Mouse (Mus musculus): ENCODE measurements around the gene Igsf3. TPM values are rescaled to one million over a fixed set of nuclear protein-coding genes. Genes with fewer than 3 reads are reported as not detected.

Gene Igsf3
- polyA plus RNA-seq, 1 experiment from 2014 or later, result 40.5 TPM

DNA sequence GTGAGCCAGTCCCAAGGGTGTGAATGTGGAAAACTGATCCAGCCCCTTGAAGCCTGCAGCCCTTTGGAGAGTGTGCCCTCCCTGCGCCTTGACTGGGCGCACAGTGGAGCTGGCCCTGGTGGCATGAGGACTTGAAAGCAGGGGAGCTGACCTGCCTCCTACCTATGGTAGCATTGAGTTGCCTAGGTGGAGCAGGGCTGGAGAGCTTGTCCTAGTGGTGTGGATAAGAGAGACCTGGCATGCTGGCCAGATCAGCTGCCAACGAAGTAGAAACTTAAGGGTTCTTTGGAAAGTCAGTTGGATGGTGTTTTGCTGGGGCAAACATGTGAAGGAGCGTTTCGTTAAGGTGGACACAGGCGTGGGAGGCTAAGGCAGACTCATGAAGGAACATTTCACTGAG is 105.1 kb downstream of the Igsf3 start:
- Histone ChIP-seq H3K9me3 (ENCODE audit: control insufficient read depth, low read length) (no peaks in the 10 kb centered on the region), H3K36me3 (ENCODE audit: control insufficient read depth, insufficient read depth, low read length) (no peaks in the 10 kb centered on the region), H3K27ac (ENCODE audit: low read length) (no peak overlapping the region), H3K27me3 (ENCODE audit: control insufficient read depth, insufficient read depth, low read depth, low read length) (no peaks in the 10 kb centered on the region), H3K4me2 (ENCODE audit: low read depth, low read length) (no peak overlapping the region), H3K4me3 (ENCODE audit: low read length) (no peak overlapping the region), H3K4me1 (replicated peaks; ENCODE audit: control insufficient read depth, insufficient read depth, low read length) (no peaks in the 10 kb centered on the region; the same call in none of the 2 replicates), H3K9ac (ENCODE audit: low read length) (no peak overlapping the region)
- ATAC-seq (ENCODE audit: low read depth), result peak; percentile 44
- 75% methylated on average over 6 of the region's 6 CpGs for WGBS

DNA sequence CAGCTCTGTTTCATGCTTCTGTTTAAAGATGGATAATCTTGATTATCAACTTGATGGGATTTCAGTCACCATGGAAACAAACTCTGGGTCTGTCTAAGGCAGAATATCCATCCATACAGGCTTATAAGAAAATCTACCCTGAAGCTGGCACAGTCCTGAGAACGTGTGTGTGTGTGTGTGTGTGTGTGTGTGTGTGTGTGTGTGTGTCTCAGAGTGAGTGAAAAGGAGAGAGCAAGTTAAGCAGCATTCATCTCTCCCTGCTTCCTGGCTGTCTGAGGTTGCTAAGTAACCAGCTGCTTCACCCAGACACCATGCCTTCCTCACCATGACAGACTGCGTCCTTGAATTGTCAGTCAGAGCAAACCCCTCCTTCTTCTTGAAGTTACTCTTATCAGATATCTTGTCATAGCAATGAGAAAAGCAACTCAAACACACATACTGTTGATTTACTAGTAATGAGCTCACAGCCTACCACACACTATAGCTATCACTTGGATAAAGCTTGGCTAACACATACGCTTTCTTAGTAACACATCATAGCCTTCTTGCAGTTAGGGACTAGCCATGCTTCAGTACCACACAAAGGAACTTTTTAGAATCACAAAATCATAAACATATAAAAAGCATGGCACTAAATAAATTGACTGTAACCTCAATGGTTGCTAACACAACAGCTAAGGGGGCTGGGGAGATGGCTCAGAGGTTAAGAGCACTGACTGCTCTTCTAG is 106.5 kb downstream of the Igsf3 start:
- Histone ChIP-seq H3K4me1 (replicated peaks; ENCODE audit: control insufficient read depth, insufficient read depth, low read length) (no peaks in the 10 kb centered on the region; the same call in none of the 2 replicates), H3K4me2 (ENCODE audit: low read depth, low read length) (no peak overlapping the region), H3K27ac (ENCODE audit: low read length) (no peak overlapping the region), H3K36me3 (ENCODE audit: control insufficient read depth, insufficient read depth, low read length) (no peaks in the 10 kb centered on the region), H3K4me3 (ENCODE audit: low read length) (no peak overlapping the region), H3K27me3 (ENCODE audit: control insufficient read depth, insufficient read depth, low read depth, low read length) (no peaks in the 10 kb centered on the region), H3K9me3 (ENCODE audit: control insufficient read depth, low read length) (no peaks in the 10 kb centered on the region), H3K9ac (ENCODE audit: low read length) (no peak overlapping the region)
- 50% methylated on average over 3 of the region's 3 CpGs for WGBS
- no peak for ATAC-seq (ENCODE audit: low read depth)

DNA sequence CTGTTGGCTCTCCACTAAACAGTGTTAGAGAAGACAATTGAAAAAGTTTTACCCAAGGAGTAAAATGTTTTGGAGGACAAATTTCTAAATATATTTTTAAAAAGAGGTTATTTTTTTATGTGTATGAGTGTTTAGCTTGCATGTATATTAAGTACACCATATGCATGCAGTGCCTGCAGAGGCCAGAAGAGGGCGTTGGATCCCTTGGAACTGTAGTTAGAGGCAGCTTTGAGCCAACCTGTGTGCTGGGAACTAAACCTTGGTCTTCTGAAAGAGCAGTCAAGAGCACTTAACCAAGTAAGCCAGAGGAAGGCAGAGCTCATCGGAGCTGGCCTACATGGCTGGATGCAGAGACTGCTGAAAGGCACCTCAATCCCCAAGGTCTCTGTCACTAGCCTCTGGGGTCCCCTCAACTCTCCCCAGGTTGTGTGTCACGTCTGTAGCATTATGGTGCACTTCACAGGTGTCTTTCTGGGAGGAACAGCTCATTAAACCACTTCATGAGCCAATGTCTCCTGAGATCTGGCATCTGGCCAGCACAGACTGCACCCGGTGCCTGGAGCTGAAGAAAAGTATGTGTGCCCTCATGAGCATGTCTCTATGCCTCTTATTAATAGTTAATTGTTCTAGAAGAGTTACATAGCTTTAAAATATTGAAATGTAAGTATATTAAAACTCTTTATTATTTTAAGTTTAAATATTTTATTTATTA is 109.3 kb downstream of the Igsf3 start:
- H3K9me3 ChIP-seq (ENCODE audit: control insufficient read depth, low read length), result no peaks in the 10 kb centered on the region
- no peak overlapping the region for H3K9ac ChIP-seq (ENCODE audit: low read length)
- no peaks in the 10 kb centered on the region for H3K27me3 ChIP-seq (ENCODE audit: control insufficient read depth, insufficient read depth, low read depth, low read length)
- ATAC-seq (ENCODE audit: low read depth), result no peak
- H3K4me3 ChIP-seq (ENCODE audit: low read length), result no peak overlapping the region
- no peak overlapping the region for H3K27ac ChIP-seq (ENCODE audit: low read length)
- no peak overlapping the region for H3K4me2 ChIP-seq (ENCODE audit: low read depth, low read length)
- no peaks in the 10 kb centered on the region for H3K36me3 ChIP-seq (ENCODE audit: control insufficient read depth, insufficient read depth, low read length)
- WGBS, result 29% methylated on average over 4 of the region's 4 CpGs
- no peaks in the 10 kb centered on the region; the same call in none of the 2 replicates for H3K4me1 ChIP-seq (replicated peaks; ENCODE audit: control insufficient read depth, insufficient read depth, low read length)

DNA sequence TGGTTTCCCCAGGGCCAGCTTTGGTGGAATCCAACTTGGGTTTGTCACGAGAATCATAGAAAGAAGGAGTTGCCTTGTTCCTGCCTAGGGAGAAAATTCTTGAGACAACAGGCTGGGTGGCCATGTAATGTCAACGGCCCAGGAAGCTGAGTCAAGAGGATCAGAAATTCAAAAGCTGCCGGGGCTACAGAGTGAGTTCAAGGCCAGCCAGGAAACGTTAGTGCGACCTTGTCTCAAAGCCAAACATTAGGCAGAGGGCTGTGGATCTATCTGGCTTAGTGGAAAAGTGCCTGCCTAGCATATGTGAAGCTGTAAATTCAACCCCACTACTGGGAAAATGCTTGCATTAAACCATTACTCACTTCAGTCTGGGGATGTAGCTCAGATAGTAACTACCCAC is 110.6 kb downstream of the Igsf3 start:
- H3K4me2 ChIP-seq (ENCODE audit: low read depth, low read length), result no peak overlapping the region
- no peak overlapping the region for H3K4me3 ChIP-seq (ENCODE audit: low read length)
- H3K27me3 ChIP-seq (ENCODE audit: control insufficient read depth, insufficient read depth, low read depth, low read length), result no peaks in the 10 kb centered on the region
- H3K27ac ChIP-seq (ENCODE audit: low read length), result no peak overlapping the region
- ATAC-seq (ENCODE audit: low read depth), result no peak
- no peaks in the 10 kb centered on the region for H3K36me3 ChIP-seq (ENCODE audit: control insufficient read depth, insufficient read depth, low read length)
- no peak overlapping the region for H3K9ac ChIP-seq (ENCODE audit: low read length)
- no peaks in the 10 kb centered on the region; the same call in none of the 2 replicates for H3K4me1 ChIP-seq (replicated peaks; ENCODE audit: control insufficient read depth, insufficient read depth, low read length)
- H3K9me3 ChIP-seq (ENCODE audit: control insufficient read depth, low read length), result no peaks in the 10 kb centered on the region
- 56% methylated on average over 5 of the region's 5 CpGs for WGBS

DNA sequence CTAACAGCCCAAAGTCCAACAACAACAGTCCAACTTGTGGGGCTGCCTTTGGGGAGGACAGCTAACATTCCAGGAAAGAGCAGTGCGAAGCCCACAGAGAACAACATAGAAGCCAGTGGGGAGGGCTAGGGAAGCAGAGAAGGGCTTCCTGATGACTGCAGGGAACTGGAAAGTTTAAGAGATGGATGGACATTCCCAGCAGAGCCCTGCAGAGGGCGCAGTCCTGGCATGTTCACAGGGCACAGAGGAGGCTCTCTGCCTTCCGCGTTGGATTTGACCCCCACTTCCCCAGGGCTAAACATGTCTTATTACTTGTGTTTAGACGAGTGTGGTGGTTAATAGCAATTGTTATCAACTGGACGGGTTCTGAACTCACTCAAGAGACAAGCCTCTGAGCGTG is 111.3 kb downstream of the Igsf3 start:
- WGBS, result 74% methylated on average over 7 of the region's 7 CpGs
- H3K4me3 ChIP-seq (ENCODE audit: low read length), result no peak overlapping the region
- no peak overlapping the region for H3K27ac ChIP-seq (ENCODE audit: low read length)
- no peaks in the 10 kb centered on the region; the same call in none of the 2 replicates for H3K4me1 ChIP-seq (replicated peaks; ENCODE audit: control insufficient read depth, insufficient read depth, low read length)
- ATAC-seq (ENCODE audit: low read depth), result no peak
- no peak overlapping the region for H3K4me2 ChIP-seq (ENCODE audit: low read depth, low read length)
- no peaks in the 10 kb centered on the region for H3K9me3 ChIP-seq (ENCODE audit: control insufficient read depth, low read length)
- H3K27me3 ChIP-seq (ENCODE audit: control insufficient read depth, insufficient read depth, low read depth, low read length), result no peaks in the 10 kb centered on the region
- no peaks in the 10 kb centered on the region for H3K36me3 ChIP-seq (ENCODE audit: control insufficient read depth, insufficient read depth, low read length)
- H3K9ac ChIP-seq (ENCODE audit: low read length), result no peak overlapping the region

DNA sequence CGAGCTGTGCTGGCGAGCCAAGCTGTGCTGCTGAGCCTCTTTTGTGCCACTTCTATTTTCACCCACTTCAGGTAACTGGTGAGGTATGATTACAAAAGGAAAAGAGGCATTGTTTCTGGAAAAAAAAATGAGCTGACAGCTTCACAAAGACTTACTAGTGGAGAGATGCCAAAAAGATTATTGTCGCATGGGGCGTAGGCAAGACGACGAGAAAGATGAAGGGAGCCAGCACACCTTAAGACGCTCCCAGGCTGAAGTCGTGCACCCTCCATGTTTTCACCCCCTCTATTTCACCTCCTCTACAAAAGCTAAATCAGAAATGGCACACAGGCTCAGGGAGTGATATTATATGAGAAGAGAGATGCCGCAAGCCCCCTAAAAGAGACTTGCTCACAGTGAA is 113.6 kb downstream of the Igsf3 start:
- Histone ChIP-seq H3K4me3 (ENCODE audit: low read length) (no peak overlapping the region), H3K27ac (ENCODE audit: low read length) (no peak overlapping the region), H3K27me3 (ENCODE audit: control insufficient read depth, insufficient read depth, low read depth, low read length) (no peaks in the 10 kb centered on the region), H3K9ac (ENCODE audit: low read length) (no peak overlapping the region), H3K4me1 (replicated peaks; ENCODE audit: control insufficient read depth, insufficient read depth, low read length) (peaks cover 4% of the 10 kb centered on the region), H3K4me2 (ENCODE audit: low read depth, low read length) (no peak overlapping the region), H3K9me3 (ENCODE audit: control insufficient read depth, low read length) (no peaks in the 10 kb centered on the region), H3K36me3 (ENCODE audit: control insufficient read depth, insufficient read depth, low read length) (no peaks in the 10 kb centered on the region)
- WGBS, result 68% methylated on average over 9 of the region's 9 CpGs
- no peak for ATAC-seq (ENCODE audit: low read depth)

DNA sequence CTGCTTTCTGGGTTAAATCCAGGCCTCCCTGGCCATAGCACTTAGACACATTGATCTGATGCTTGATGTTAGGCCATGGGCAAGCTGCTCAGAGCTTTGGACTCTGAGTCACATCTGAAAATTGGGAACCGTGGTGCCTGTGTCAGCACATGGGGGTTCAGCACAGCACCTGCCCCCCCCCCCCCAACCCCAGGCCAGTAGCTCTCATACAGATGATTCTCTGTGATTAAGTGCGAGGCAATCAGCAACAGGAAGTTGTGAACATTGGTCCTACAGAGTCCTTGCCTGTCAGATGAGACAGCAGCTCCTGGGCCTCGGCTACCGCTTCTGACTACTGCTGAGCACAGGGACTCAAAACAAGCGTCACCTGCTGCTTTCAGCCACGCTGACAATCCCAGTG is 116.0 kb downstream of the Igsf3 start:
- Histone ChIP-seq H3K36me3 (ENCODE audit: control insufficient read depth, insufficient read depth, low read length) (no peaks in the 10 kb centered on the region), H3K4me1 (replicated peaks; ENCODE audit: control insufficient read depth, insufficient read depth, low read length) (peaks cover 4% of the 10 kb centered on the region), H3K9me3 (ENCODE audit: control insufficient read depth, low read length) (no peaks in the 10 kb centered on the region), H3K9ac (ENCODE audit: low read length) (no peak overlapping the region), H3K4me3 (ENCODE audit: low read length) (no peak overlapping the region), H3K27me3 (ENCODE audit: control insufficient read depth, insufficient read depth, low read depth, low read length) (no peaks in the 10 kb centered on the region), H3K27ac (ENCODE audit: low read length) (no peak overlapping the region), H3K4me2 (ENCODE audit: low read depth, low read length) (no peak overlapping the region)
- ATAC-seq (ENCODE audit: low read depth), result no peak
- 78% methylated on average over 6 of the region's 6 CpGs for WGBS

DNA sequence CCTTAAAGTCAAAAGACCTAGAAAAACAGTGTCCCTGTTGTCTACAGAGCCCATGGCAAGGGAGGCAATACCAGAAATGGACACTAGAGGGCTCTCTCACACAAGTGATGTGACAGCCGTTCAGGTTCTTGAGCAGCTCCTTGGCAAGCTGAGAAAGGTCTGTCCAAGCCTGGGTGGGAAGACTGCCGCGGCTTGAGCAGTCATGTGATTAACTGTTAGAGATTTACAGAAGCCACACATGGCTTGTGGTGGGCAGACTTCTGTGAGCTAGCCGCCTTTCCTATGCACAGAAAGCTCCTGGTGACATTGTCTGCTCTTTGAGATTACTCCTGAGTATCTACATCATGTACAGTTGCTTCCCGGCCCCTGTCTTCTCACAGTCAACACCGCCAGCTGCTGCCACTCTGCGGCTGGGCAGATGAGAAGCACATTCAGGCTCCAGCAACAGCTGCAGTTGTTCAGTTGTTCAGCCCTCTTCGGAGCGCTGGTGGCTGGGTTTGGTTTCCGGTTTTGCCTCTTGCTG is 117.1 kb downstream of the Igsf3 start:
- 25% methylated on average over 10 of the region's 10 CpGs for WGBS
- Histone ChIP-seq H3K9me3 (ENCODE audit: control insufficient read depth, low read length) (no peaks in the 10 kb centered on the region), H3K4me3 (ENCODE audit: low read length) (no peak overlapping the region), H3K27ac (ENCODE audit: low read length) (no peak overlapping the region), H3K36me3 (ENCODE audit: control insufficient read depth, insufficient read depth, low read length) (no peaks in the 10 kb centered on the region), H3K9ac (ENCODE audit: low read length) (no peak overlapping the region), H3K4me2 (ENCODE audit: low read depth, low read length) (peak overlapping the region; percentile 30; the same call in 1 of the 2 replicates), H3K4me1 (replicated peaks; ENCODE audit: control insufficient read depth, insufficient read depth, low read length) (peaks cover 4% of the 10 kb centered on the region), H3K27me3 (ENCODE audit: control insufficient read depth, insufficient read depth, low read depth, low read length) (no peaks in the 10 kb centered on the region)
- peak; percentile 85 for ATAC-seq (ENCODE audit: low read depth)

DNA sequence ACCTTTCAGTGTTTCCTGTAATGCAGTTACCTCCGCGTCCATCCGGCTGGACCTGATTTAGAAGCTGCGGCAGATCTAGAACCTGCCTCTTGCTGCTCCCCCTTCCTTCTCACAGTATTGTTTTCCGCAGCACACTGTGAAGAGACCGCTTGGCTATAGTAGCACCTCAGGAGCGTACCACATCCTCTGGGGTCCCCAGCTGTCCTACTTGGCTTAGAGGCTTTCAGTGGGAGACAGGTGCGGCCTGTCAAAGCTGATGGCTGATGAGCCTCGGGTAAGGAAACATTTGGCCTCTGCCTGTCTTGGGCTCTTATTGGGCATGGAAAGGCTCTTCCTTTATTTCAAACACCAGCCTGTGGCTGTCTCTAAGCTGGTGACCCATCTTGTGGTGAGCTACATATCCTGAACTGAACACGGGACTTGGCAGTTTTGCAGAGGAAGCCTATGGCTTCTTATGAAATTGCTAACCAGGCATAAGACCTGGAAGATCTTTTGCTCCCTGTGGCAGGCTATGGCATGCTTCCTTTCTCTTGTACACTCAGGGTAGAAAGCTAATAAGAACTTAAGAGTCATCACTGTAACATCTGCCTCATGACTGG is 120.6 kb downstream of the Igsf3 start:
- no peak overlapping the region for H3K4me3 ChIP-seq (ENCODE audit: low read length)
- no peak for ATAC-seq (ENCODE audit: low read depth)
- WGBS, result 83% methylated on average over 10 of the region's 10 CpGs
- H3K9ac ChIP-seq (ENCODE audit: low read length), result no peak overlapping the region
- no peaks in the 10 kb centered on the region for H3K27me3 ChIP-seq (ENCODE audit: control insufficient read depth, insufficient read depth, low read depth, low read length)
- peaks cover 4% of the 10 kb centered on the region for H3K4me1 ChIP-seq (replicated peaks; ENCODE audit: control insufficient read depth, insufficient read depth, low read length)
- no peak overlapping the region for H3K27ac ChIP-seq (ENCODE audit: low read length)
- H3K36me3 ChIP-seq (ENCODE audit: control insufficient read depth, insufficient read depth, low read length), result no peaks in the 10 kb centered on the region
- no peak overlapping the region for H3K4me2 ChIP-seq (ENCODE audit: low read depth, low read length)
- no peaks in the 10 kb centered on the region for H3K9me3 ChIP-seq (ENCODE audit: control insufficient read depth, low read length)
